Mouse (Mus musculus) left cerebral cortex, postnatal 36 days (tissue): ENCODE results near the gene Rnf5. TPM values are rescaled to one million over a fixed set of nuclear protein-coding genes. Genes with fewer than 3 reads are reported as not detected.

Experiments used
- DNase-seq, 2 experiments: peaks; one replicate each; pipeline ENCODE4 v3.0.0; 2021 to 2022; ENCODE audit warnings: low spot score in 2 of 2, mixed read lengths in 1 of 2
- intact Hi-C: fragments of 180-260 bp; cut with DNase I; formaldehyde crosslinking; loops from one replicate; pipeline ENCODE4 v1.15.1; 2025
- total RNA-seq, 2 experiments: library from RNA; stranded (reverse); gene quantifications; 2 replicates each; pipeline ENCODE4 v1.2.3; 2021

The Rnf5 gene
- total RNA-seq, 2 experiments from 2014 or later, result 66.9 to 72.0 TPM

GRCm38 (mm10) chr17:34637459-34637858 is 34.0 kb upstream of the Rnf5 start:
- DNase-seq, result no peak
- intact Hi-C loops, result no loop called here

GRCm38 (mm10) chr17:34635671-34636070 is 32.2 kb upstream of the Rnf5 start:
- intact Hi-C loops, result no loop called here

GRCm38 (mm10) chr17:34632261-34632691 is 28.8 kb upstream of the Rnf5 start:
- intact Hi-C loops, result loop anchor here (5.0 kb wide), 1 partner anchor 35 kb away; the partner anchor contains the start of gene Ager
- peak; percentile 86 to 90 for DNase-seq

More at GRCm38 (mm10) chr17:34635671-34636070, 32.2 kb upstream of the Rnf5 start:
- no peak for DNase-seq

- no peak for DNase-seq
- intact Hi-C loops, result loop anchor here (5.0 kb wide), 1 partner anchor 34 kb away; the partner anchor contains the start of gene Ager
Measured at GRCm38 (mm10) chr17:34631647-34632046, 28.2 kb upstream of the Rnf5 start.

GRCm38 (mm10) chr17:34630761-34631301 is 27.3 kb upstream of the Rnf5 start:
- intact Hi-C loops, result loop anchor here (5.0 kb wide), 1 partner anchor 34 kb away; the partner anchor contains the start of gene Ager
- DNase-seq, result peak in 1 of 2 experiments; percentile 70

GRCm38 (mm10) chr17:34629796-34630603 is 26.5 kb upstream of the Rnf5 start:
- no peak for DNase-seq
- intact Hi-C loops, result loop anchor here (5.0 kb wide), 2 partner anchors 33 to 267 kb away; partner anchors contain the start of genes Ager, C2 and Ehmt2

GRCm38 (mm10) chr17:34629221-34629751 is 25.8 kb upstream of the Rnf5 start, which contains the start of gene Prrt1:
Gene Prrt1, plus strand, starts transcription at chr17:34629533.
- intact Hi-C loops, result loop anchor here (5.0 kb wide), 1 partner anchor 268 kb away; the partner anchor contains the start of genes C2 and Ehmt2
- DNase-seq, result peak; percentile 64 to 68

- no peak for DNase-seq
- intact Hi-C loops, result loop anchor here (5.0 kb wide), 1 partner anchor 269 kb away; the partner anchor contains the start of genes C2 and Ehmt2
Measured at GRCm38 (mm10) chr17:34628644-34628967, 25.1 kb upstream of the Rnf5 start.

GRCm38 (mm10) chr17:34627943-34628643 is 24.6 kb upstream of the Rnf5 start, which contains the start of gene Ppt2:
Gene Ppt2, minus strand, starts transcription at chr17:34628510.
- intact Hi-C loops, result loop anchor here (5.0 kb wide), 1 partner anchor 269 kb away; the partner anchor contains the start of genes C2 and Ehmt2

GRCm38 (mm10) chr17:34627093-34627942 is 23.8 kb upstream of the Rnf5 start:
- DNase-seq, result peak; percentile 85 to 86
- intact Hi-C loops, result loop anchor here (5.0 kb wide), 1 partner anchor 270 kb away; the partner anchor contains the start of genes C2 and Ehmt2

More at GRCm38 (mm10) chr17:34627943-34628643, 24.6 kb upstream of the Rnf5 start, which contains the start of gene Ppt2:
- DNase-seq, result no peak

GRCm38 (mm10) chr17:34626773-34627092 is 23.2 kb upstream of the Rnf5 start:
- DNase-seq, result no peak
- intact Hi-C loops, result loop anchor here (5.0 kb wide), 1 partner anchor 271 kb away; the partner anchor contains the start of genes C2 and Ehmt2

GRCm38 (mm10) chr17:34626062-34626772 is 22.7 kb upstream of the Rnf5 start:
- DNase-seq, result no peak
- intact Hi-C loops, result loop anchor here (5.0 kb wide), 1 partner anchor 271 kb away; the partner anchor contains the start of genes C2 and Ehmt2

- DNase-seq, result no peak
- intact Hi-C loops, result loop anchor here (5.0 kb wide), 1 partner anchor 272 kb away; the partner anchor contains the start of genes C2 and Ehmt2
Measured at GRCm38 (mm10) chr17:34624981-34625380, 21.5 kb upstream of the Rnf5 start.

- no peak for DNase-seq
- intact Hi-C loops, result no loop called here
Measured at GRCm38 (mm10) chr17:34623161-34623560, 19.7 kb upstream of the Rnf5 start.

- intact Hi-C loops, result no loop called here
- no peak for DNase-seq
Measured at GRCm38 (mm10) chr17:34621006-34621405, 17.5 kb upstream of the Rnf5 start.

- no peak for DNase-seq
- intact Hi-C loops, result no loop called here
Measured at GRCm38 (mm10) chr17:34618999-34619398, 15.5 kb upstream of the Rnf5 start.

GRCm38 (mm10) chr17:34615871-34616270 is 12.4 kb upstream of the Rnf5 start, which contains the start of gene Egfl8:
Gene Egfl8, minus strand, starts transcription at chr17:34615971.
- intact Hi-C loops, result no loop called here
- no peak for DNase-seq

- no peak for DNase-seq
- intact Hi-C loops, result no loop called here
Measured at GRCm38 (mm10) chr17:34613830-34614229, 10.3 kb upstream of the Rnf5 start.
